Mouse (Mus musculus): ENCODE results near the gene Gm11236. TPM values are rescaled to one million over a fixed set of nuclear protein-coding genes. Genes with fewer than 3 reads are reported as not detected.

The Gm11236 gene
- polyA plus RNA-seq (2014; fragmentation: Illumina TruSeq; extraction: RNeasy Lipid Tissue Mini Kit (QIAGEN cat#74804); ENCODE audit: low read depth, low replicate concordance) = not detected

GRCm38 (mm10) chr4:73637821-73638220 is at the start of gene Gm11236:
Gm11236 (plus strand) TSS chr4:73638121.

GRCm38 (mm10) chr4:73607581-73607980 is 30.3 kb upstream of the Gm11236 start, which contains the start of gene Gm11238:
Gm11238 (plus strand) TSS chr4:73607881.

GRCm38 (mm10) chr4:73622684-73623083 is 15.2 kb upstream of the Gm11236 start, which contains the start of gene Gm11237:
Gm11237 (plus strand) TSS chr4:73622984.

GRCm38 (mm10) chr4:73668054-73668453 is 30.1 kb downstream of the Gm11236 start, which contains the start of gene Gm11239:
Gm11239 (plus strand) TSS chr4:73668354.

GRCm38 (mm10) chr4:73683216-73683615 is 45.3 kb downstream of the Gm11236 start, which contains the start of gene Gm428:
Gm428 (plus strand) TSS chr4:73683516.

Other genes starting within 250 kb of the Gm11236 start
- not detected for gene Gm11487, start 233.0 kb upstream of the Gm11236 start, polyA plus RNA-seq (2014; fragmentation: Illumina TruSeq; extraction: RNeasy Lipid Tissue Mini Kit (QIAGEN cat#74804); ENCODE audit: low read depth, low replicate concordance)
- not detected for gene Gm11238, start 30.2 kb upstream of the Gm11236 start, polyA plus RNA-seq (2014; fragmentation: Illumina TruSeq; extraction: RNeasy Lipid Tissue Mini Kit (QIAGEN cat#74804); ENCODE audit: low read depth, low replicate concordance)
- not detected for gene Gm11237, start 15.1 kb upstream of the Gm11236 start, polyA plus RNA-seq (2014; fragmentation: Illumina TruSeq; extraction: RNeasy Lipid Tissue Mini Kit (QIAGEN cat#74804); ENCODE audit: low read depth, low replicate concordance)
- not detected for gene Gm11239, start 30.2 kb downstream of the Gm11236 start, polyA plus RNA-seq (2014; fragmentation: Illumina TruSeq; extraction: RNeasy Lipid Tissue Mini Kit (QIAGEN cat#74804); ENCODE audit: low read depth, low replicate concordance)
- not detected for gene Gm428, start 45.4 kb downstream of the Gm11236 start, polyA plus RNA-seq (2014; fragmentation: Illumina TruSeq; extraction: RNeasy Lipid Tissue Mini Kit (QIAGEN cat#74804); ENCODE audit: low read depth, low replicate concordance)
- gene Rasef, start 152.9 kb downstream of the Gm11236 start, polyA plus RNA-seq (2014; fragmentation: Illumina TruSeq; extraction: RNeasy Lipid Tissue Mini Kit (QIAGEN cat#74804); ENCODE audit: low read depth, low replicate concordance) = 202 TPM
- gene Gm11758, start 238.1 kb downstream of the Gm11236 start, polyA plus RNA-seq (2014; fragmentation: Illumina TruSeq; extraction: RNeasy Lipid Tissue Mini Kit (QIAGEN cat#74804); ENCODE audit: low read depth, low replicate concordance) = not detected